Mouse (Mus musculus) left cerebral cortex, adult 18-20 months (tissue): ENCODE data around the gene Capn2. TPM values are rescaled to one million over a fixed set of nuclear protein-coding genes. Genes with fewer than 3 reads are reported as not detected.
A peak's percentile ranks its signal among the peaks of the same experiment; 100 is the strongest.

ENCODE experiments used
- DNase-seq, 2 experiments: peaks; one replicate each; pipeline ENCODE4 v3.0.0; 2021 to 2022; ENCODE audit warnings: low spot score in 2 of 2, mixed read lengths in 1 of 2
- total RNA-seq, 2 experiments: library from RNA; stranded (reverse); gene quantifications; 2 replicates each; pipeline ENCODE4 v1.2.3; 2021

The Capn2 gene
- total RNA-seq, 2 experiments from 2014 or later, result 65.1 to 66.8 TPM

DNA sequence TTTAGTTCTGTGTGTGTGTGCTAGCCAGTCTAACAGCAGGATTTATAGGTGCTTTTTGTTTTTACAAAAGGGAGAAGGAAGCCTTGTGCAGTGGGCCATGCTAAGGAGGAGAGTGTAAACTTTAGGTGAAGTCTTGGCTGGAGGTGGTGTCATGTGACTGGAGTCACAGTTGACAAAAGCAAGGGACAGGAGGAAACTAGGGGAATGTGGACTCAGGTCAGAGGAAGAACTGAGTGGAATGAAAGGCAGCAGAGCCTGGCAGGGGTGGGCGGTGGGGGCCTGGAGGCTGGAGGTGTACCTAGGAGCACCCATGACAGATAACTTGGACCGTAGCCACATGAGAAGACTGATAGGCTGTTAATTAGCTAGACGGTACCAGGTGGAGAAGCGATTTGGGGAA lies 52.1 kb downstream of the Capn2 start:
- no peak for DNase-seq

GRCm38 (mm10) chr1:182461813-182462212 lies 55.6 kb downstream of the Capn2 start:
- no peak for DNase-seq

DNA sequence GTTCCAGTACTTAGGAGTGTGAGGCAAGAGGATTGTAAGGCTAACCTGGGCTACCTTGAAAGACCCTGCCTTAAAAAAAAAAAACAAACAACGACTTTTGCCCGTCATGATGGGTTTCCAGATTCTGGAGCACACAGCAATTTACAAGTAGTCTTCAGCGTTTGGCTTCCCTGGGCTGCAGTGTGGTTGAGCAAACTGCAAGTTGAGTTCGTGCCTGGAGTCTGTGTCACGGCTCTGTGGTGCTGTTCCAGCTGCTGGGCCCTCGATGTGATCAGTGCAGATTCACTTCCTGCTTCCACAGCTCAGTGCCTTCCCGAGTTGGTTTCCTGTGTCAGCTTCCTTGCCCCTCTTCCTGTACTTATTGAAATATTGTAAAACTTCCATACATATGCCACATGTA lies 56.1 kb downstream of the Capn2 start:
- DNase-seq, result no peak

DNA sequence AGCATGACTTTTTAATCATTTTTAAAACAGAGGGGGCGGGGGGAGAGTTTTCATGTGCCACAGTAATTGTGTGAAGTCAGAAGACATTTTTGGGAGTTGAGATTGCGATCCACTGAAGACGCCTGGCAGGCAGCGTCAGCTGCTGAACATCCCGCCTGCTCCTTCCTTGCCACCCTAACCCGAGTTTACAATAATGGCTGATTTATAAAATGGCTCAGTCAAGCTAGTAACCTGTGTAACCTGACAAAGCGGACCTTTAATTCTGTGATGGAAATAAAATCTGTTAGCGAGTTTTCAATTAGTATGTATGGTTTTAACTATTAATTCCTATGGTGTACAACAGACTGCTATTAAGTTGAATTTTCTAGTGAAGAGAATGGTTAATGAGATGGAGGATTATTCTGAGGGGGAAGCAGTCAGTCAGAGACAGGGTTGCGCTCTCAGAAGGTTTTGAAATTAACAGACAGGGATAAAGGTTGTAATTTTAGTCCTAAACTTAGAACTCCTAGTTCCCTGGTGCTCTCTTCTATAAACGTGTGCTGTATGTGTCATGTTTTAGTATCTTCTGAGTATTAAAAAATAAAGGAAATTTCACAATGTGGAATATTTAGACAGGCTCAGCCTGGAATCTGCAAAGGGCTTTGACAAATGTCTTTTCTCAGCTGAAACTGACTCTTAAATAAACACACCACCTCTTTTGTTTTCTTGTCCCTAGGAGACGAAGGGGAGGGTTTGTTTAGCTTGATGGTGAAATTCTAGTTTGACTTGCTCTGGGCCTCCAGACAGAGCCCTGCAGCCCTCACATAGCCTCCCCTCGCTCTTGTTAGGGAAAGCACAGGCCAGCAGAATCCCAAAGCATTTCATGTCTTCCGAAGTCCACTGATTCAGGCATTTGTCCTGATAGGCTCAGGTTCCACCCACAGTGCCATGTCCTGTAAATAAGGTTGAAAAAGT lies 56.8 kb downstream of the Capn2 start:
- no peak for DNase-seq

GRCm38 (mm10) chr1:182459436-182459835 lies 58.0 kb downstream of the Capn2 start:
- DNase-seq, result no peak

DNA sequence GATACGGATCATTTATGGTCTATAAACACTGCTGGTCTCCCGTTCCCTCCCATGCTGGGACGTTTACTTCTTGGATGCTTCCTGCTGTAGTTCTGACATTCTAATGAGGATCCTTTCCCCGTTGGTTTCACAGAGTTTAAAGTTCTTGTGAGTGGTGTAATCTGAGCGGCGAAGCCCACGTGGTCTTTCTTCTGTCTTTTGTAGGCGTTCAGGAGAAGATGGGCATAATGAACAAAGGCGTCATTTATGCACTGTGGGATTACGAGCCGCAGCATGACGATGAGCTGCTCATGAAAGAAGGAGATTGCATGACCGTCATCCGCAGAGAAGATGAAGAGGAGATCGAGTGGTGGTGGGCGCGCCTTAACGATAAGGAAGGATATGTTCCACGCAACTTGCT lies 58.9 kb downstream of the Capn2 start:
- no peak for DNase-seq

DNA sequence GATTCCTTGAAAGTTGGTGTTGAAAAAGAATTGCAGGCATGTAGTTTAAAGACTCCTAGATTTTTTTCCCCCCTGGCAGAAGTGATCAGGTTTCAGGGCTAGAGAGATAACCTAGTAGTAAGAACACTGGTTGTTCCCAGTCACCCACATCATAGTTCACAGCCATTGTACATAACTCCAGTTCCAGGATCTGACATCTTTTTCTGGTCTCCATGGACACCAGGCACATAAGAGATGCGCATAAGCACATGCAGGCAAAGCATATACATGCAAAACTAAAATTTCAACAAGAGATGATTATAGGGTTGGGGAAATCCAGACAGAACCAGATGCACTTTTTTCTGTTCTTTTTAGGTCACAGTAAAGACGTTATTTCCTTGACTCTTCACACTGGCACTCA lies 62.3 kb downstream of the Capn2 start:
- no peak for DNase-seq

DNA sequence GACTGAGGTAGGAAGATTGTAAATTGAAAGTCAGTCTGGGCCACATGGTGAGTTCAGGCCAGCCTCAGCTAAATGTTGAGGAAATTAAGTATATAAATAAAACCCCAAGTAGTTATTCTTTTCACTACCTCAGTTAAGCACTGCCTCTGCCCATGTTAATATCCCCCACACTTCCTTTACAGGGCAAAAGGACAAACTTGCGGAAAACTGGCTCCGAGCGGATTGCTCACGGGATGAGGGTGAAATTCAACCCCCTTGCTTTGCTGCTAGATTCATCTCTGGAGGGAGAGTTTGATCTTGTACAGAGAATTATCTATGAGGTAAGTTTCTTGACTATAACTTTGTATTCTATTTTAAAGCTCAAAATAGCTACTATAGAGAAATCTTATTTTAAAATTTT lies 64.9 kb downstream of the Capn2 start:
- DNase-seq, result no peak

DNA sequence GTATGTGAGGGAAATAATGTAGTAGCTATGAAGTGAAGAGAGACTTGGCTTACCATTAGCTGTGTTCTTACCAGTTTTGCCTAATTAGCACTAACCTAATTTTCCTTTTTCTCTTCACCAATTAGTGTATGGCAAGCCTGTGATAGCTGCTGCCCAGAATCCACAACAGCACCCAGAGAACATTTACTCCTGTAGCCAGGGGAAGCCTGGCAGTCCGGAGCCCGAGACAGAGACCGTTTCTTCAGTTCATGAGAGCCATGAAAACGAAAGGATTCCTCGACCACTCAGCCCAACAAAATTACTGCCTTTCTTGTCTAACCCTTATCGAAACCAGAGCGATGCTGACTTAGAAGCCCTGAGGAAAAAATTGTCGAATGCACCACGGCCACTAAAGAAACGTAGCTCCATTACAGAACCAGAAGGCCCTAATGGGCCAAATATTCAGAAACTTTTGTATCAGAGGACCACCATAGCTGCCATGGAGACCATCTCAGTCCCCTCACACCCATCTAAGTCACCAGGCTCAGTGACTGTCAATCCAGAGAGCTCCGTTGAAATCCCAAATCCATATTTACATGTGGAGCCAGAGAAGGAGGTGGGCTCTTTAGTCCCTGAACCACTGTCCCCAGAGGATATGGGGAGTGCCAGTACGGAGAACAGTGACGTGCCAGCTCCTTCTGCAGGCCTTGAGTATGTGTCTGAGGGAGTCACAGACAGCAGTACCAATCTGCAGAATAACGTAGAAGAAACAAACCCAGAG lies 69.0 kb downstream of the Capn2 start:
- DNase-seq, result no peak

DNA sequence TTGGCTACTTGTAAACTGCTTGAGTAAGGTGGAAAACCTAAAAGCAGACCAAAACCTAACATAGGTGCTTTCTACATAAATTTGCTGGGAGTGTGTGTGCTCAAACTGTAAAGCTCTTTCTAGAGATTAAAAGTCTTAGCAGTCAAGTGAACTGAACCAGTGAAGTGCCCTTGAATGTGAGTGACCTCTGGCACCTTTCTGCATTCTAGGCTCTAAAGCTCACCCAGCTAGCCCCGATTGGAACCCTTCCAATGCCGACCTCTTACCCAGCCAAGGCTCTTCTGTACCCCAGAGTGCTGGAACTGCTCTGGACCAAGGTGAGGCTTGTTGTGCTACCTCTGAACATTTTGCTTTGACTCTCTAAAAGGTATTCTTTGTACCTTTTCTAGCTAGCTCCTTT lies 73.3 kb downstream of the Capn2 start:
- DNase-seq, result no peak

DNA sequence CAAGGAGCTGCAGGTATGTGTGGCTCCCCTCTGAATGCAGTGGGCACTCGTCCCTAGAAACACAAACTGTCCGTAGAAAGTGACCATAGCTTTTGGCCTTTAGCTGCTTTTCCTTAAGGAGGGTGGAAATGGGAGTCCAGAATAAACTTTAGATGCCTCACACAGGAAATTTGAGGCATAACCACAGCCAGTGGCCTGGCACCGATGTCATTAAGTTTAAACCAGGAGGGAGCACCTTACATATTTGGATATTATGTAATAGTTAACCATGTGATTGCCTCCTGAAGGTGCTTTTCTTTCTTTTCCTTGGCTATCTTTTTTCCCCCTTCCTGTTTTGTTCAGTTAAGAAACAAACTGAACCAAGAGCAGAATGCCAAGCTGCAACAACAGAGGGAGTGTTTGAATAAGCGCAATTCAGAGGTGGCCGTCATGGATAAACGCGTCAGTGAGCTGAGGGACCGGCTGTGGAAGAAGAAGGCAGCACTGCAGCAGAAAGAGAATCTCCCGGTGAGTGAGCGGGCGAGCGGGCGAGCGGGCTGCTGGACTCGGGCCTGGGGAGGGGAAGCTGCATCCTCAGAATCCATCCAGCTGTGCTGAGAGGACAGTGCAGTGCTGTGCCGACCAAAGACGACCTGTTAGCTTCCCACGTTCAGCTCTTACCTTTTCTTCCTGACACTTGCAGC lies 75.5 kb downstream of the Capn2 start:
- peak; percentile 32 to 41 for DNase-seq

DNA sequence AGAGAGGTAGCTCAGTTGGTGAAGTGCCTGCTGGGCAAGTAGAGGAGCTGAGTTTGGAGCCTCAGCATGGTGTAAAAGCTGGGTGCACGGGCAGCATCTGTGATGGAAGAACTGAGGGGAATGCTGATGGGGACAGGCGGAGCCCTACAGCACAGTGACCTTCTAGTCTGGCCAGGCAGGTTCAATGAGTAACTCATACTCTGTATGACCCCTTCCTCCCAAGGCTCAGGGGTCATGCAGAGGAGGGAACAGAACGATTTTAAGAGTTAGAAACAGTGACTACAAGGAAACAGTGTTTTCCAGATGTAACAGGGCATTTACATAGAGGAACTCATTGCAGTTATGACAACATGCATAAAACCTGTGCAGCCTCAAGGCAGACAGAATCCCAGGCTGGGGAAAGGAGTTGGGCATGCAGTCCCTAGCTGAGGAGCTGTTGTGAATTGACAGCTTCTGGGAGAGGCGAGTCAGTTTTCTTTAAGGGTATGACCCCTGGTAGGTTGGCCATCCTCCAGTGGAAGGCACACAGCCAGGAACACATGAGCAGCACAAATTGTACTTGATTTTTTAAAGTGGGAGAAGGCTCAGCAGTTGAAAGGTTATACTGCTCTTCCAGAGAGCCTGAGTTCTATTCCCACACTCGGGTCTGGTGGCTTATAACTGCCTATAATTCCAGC lies 77.7 kb downstream of the Capn2 start:
- no peak for DNase-seq

GRCm38 (mm10) chr1:182436746-182437145 lies 80.7 kb downstream of the Capn2 start:
- no peak for DNase-seq

DNA sequence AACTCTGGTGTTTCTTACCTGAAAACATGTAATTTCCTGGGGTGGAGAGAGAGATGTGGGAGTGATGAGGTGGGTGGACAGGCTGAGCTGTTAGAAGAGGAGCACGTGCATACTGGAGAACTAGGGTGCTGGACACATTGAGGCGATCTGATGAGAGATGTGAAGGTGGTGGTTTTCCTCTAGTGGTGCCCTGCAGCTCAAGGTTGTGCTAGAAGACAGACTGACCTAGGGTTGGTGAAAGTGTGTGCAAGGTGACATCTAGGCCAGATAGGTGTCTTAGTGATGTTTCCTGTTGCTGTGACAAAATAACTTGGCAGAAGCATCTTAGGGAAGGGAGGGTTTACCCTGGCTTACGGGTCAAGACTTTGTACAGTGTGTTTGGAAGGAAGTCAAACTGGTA lies 85.3 kb downstream of the Capn2 start:
- no peak for DNase-seq

- DNase-seq, result no peak
Observed at GRCm38 (mm10) chr1:182430676-182431075, 86.7 kb downstream of the Capn2 start.

GRCm38 (mm10) chr1:182429826-182430225 lies 87.6 kb downstream of the Capn2 start:
- DNase-seq, result no peak

- DNase-seq, result no peak
Observed at GRCm38 (mm10) chr1:182427426-182427825, 90.0 kb downstream of the Capn2 start.

DNA sequence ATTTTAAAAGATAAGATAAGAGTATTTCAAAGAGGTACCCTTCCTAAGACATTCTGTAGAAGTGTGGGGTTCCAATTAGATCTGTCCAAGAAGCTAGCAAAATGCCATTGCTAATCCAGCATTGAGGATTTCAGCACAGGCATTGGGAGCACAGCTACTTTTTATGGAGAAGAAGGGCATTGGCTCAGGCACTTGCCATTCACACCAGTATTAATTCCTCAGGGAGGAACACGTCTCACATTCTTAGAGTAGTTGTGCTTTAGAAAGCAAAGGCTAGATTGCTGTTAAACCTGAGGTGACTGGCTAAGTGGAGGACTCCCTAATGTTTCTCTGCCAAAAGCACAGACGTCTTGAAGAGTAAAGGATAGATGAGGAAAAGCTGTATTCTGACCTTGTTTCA lies 91.0 kb downstream of the Capn2 start:
- DNase-seq, result no peak

DNA sequence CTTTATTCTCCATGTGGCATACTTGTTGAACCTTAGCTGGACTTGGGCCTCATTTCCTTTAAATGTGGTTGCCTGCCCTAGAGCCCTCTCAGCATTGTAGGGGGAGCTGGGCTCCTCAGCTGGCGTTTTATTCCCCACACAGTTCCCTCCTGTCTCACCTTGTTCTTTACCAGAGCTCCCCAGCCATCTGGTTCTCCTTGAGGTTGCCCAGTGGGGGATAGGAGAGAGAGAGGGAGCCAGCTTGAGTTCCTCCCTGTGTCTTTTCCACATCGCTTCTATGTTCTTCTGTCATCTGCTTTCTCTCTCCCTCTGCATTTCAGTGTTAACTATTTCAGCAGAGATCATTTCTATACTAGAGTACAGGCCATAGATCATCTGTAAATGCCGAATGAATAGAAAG lies 92.2 kb downstream of the Capn2 start:
- DNase-seq, result no peak

DNA sequence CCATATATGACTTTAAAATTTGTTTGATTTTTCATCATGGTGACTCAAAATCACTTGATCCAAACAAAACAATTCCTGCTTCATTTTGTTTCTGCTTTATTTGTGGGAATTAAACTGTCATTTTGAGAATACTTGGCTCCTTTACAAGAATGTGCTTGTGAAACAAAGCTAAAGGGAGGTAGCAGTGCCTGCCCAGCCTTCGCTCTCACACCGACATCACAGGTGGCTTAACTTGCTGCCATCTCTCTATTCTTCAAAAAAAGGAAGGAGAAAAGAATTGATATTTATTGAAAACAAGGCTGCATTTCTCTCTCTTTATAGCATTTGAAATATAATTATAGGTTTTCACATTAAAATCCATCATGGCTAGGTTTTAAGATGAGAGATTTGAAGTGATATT lies 93.1 kb downstream of the Capn2 start:
- no peak for DNase-seq

DNA sequence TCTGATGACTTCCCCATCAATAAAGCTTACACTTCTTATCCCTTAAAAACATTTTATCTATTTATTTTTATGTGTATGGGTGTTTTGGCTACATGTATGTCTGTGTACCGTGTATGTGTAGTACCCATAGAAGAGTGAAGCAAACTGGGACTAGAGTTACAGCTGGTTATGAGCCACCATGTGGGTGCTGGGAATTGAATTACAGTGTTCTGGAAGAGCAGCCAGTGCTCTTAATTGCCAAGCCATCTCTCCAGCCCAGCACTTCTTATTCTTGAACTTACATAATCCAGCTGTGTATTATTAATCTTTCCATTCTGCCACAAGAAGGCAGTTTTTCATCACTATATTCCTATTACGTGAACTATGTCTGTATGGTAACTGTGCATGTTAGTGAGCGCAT lies 97.9 kb downstream of the Capn2 start:
- no peak for DNase-seq
